Mouse (Mus musculus): ENCODE data around the gene St6gal1.

- no peak for TF ChIP-seq CTCF (IDR thresholded peaks at IDR 0.05; ENCODE audit: low read depth)
- TF ChIP-seq EP300 (IDR thresholded peaks at IDR 0.05; ENCODE audit: low read depth): no peak
These were observed 43.7 kb downstream of the St6gal1 start for GRCm38 (mm10) chr16:23268231-23268630.
